Mouse (Mus musculus) midbrain, embryonic 13.5 days (tissue): ENCODE results near the gene Grk4. TPM values are rescaled to one million over a fixed set of nuclear protein-coding genes. Genes with fewer than 3 reads are reported as not detected.
"Not testable (repeated sequence)": the region's sequence is repeated elsewhere in the genome, so short reads cannot be mapped to it uniquely, and the experiment has no call there.

Experiments
- ATAC-seq: fragments of 200-750 bp; cut with Nextera tagmentation; 2 replicates; pipeline ENCODE4 v1.8.0; 2017; ENCODE audit warnings: mild to moderate bottlenecking, moderate TSS enrichment, moderate library complexity
- H3K27ac ChIP-seq: fragments of 300-500 bp; sonication (generic); 2 replicates; pipeline ENCODE4 v1.5.1; 2015; ENCODE audit warnings: inconsistent platforms, mild to moderate bottlenecking, moderate library complexity
- H3K27me3 ChIP-seq: fragments of 300-500 bp; sonication (generic); 2 replicates; pipeline ENCODE4 v1.6.1; 2015; ENCODE audit warnings: mild to moderate bottlenecking, inconsistent platforms
- H3K36me3 ChIP-seq: fragments of 300-500 bp; sonication (generic); 2 replicates; pipeline ENCODE4 v1.6.1; 2015; ENCODE audit warnings: mild to moderate bottlenecking, inconsistent platforms
- H3K4me1 ChIP-seq: fragments of 300-500 bp; sonication (generic); replicated peaks from 2 replicates; pipeline ENCODE4 v1.6.1; 2015; ENCODE audit warnings: inconsistent platforms
- H3K4me2 ChIP-seq: fragments of 300-500 bp; sonication (generic); replicated peaks from 2 replicates; pipeline ENCODE4 v1.6.1; 2015; ENCODE audit warnings: moderate library complexity, mild to moderate bottlenecking, inconsistent platforms
- H3K4me3 ChIP-seq: fragments of 300-500 bp; sonication (generic); replicated peaks from 2 replicates; pipeline ENCODE4 v1.5.1; 2015; ENCODE audit warnings: mild to moderate bottlenecking, inconsistent platforms
- H3K9ac ChIP-seq: fragments of 300-500 bp; sonication (generic); replicated peaks from 2 replicates; pipeline ENCODE4 v1.6.1; 2015; ENCODE audit warnings: mild to moderate bottlenecking, inconsistent platforms
- H3K9me3 ChIP-seq: fragments of 300-500 bp; sonication (generic); 2 replicates; pipeline ENCODE4 v1.6.1; 2016; ENCODE audit warnings: mild to moderate bottlenecking, inconsistent platforms
- WGBS: fragments of 180-500 bp; shearing (Covaris S2); methylation state at CpG from one replicate; pipeline ENCODE4 v1.1.7; 2015; 5-methylcytosine and 5-hydroxymethylcytosine counted together
- polyA plus RNA-seq: library from polyadenylated mRNA; unstranded; fragments of >200 nt; fragmentation: Nextera tagmentation; extraction: Ambion mirVana; gene quantifications from 2 replicates; pipeline ENCODE4 v1.2.1, GENCODE M21; 2015

Grk4 gene
- polyA plus RNA-seq, 1 experiment from 2014 or later = 2.5 TPM

DNA sequence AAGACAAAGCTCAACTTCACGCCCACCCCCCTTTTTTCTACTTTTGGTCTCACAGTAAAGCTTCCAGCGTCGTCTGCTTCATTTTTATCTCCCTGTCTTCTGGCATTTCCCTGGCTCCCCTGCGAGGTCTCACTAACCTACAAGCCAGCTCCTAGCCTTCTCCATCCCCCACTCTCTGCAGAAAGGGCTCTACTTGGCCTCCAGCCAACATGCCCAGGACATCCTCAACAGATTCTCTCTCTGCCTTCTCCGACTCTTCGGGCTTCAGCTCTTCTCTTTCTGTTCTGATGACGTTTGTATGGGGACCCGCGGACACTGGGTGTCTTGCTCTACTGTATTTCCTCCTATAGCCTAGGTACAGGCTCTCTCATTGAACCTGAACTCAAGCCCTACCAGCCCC, 5.3 kb upstream of the Grk4 start:
- Histone ChIP-seq H3K27me3 (no peaks in the 10 kb centered on the region), H3K27ac (no peak overlapping the region), H3K9ac (no peak overlapping the region), H3K9me3 (no peaks in the 10 kb centered on the region), H3K4me2 (no peak overlapping the region), H3K4me3 (no peak overlapping the region), H3K4me1 (peaks cover 13% of the 10 kb centered on the region), H3K36me3 (peaks cover 72% of the 10 kb centered on the region)
- 89% methylated on average over 9 of the region's 9 CpGs for WGBS
- ATAC-seq = no peak

DNA sequence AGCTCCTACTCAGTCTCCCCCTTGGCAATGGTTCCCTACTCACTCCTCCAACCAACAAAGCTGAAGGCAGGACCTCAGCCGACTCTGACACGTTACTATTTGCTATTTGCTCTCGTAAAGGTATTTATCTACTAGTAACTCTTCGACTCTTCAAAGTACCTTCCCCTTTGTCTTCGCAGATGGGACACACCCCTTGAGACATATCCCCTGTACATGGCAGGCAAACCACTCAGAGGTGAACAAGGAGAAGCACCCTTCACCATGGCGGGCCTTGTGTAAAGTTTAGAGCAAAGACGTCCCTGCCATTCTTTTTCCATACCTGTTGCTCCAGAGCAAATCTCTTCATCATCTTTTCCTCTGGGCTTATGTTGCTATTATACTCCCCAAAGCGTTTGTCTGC, 2.6 kb upstream of the Grk4 start:
- Histone ChIP-seq H3K36me3 (peaks cover 45% of the 10 kb centered on the region), H3K4me2 (no peak overlapping the region), H3K9ac (no peak overlapping the region), H3K27me3 (no peaks in the 10 kb centered on the region), H3K4me3 (no peak overlapping the region), H3K9me3 (no peaks in the 10 kb centered on the region), H3K4me1 (peaks cover 20% of the 10 kb centered on the region), H3K27ac (no peak overlapping the region)
- 98% methylated on average over 8 of the region's 8 CpGs for WGBS
- ATAC-seq = no peak

GRCm38 (mm10) chr5:34660591-34661130, 482 bp downstream of the Grk4 start:
- ATAC-seq = no peak
- Histone ChIP-seq H3K36me3 (peaks cover 14% of the 10 kb centered on the region), H3K27ac (peak overlapping the region; percentile 86), H3K4me2 (peak overlapping the region; percentile 65), H3K9ac (peak overlapping the region; percentile 73), H3K4me1 (peaks cover 20% of the 10 kb centered on the region), H3K4me3 (peak overlapping the region; percentile 72), H3K27me3 (no peaks in the 10 kb centered on the region), H3K9me3 (no peaks in the 10 kb centered on the region)
- under 1% methylated on average over 57 of the region's 57 CpGs for WGBS

DNA sequence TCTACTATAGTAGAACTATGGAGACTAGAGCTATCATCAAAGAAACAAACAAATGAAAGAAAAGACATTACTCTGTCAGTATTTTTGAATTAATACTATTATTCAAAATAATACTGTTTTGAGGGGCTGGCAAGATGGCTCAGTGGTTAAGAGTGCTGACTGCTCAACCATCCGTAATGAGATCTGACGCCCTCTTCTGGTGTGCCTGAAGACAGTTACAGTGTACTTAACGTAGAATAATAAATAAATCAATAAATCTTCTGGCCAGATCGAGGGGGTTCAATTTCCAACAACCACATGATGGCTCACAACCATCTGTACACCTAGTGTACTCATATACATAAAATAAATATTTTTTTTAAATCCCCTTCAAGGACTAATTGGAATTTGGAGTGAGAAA, 1.7 kb downstream of the Grk4 start:
- no peak overlapping the region for H3K4me2 ChIP-seq
- ATAC-seq = no peak
- no peak overlapping the region for H3K9ac ChIP-seq
- 85% methylated on average over 4 of the region's 4 CpGs for WGBS
- H3K9me3 ChIP-seq = no peaks in the 10 kb centered on the region
- peaks cover 20% of the 10 kb centered on the region for H3K4me1 ChIP-seq
- no peaks in the 10 kb centered on the region for H3K27me3 ChIP-seq
- H3K27ac ChIP-seq = no peak overlapping the region
- no peak overlapping the region for H3K4me3 ChIP-seq
- 0 out of 2 replicates have a peak, but pooled peaks cover 4% of the 10 kb centered on the region for H3K36me3 ChIP-seq

- H3K4me1 ChIP-seq = peaks cover 18% of the 10 kb centered on the region
- no peak overlapping the region for H3K4me3 ChIP-seq
- no peaks in the 10 kb centered on the region for H3K27me3 ChIP-seq
- H3K27ac ChIP-seq = no peak overlapping the region
- no peak overlapping the region for H3K4me2 ChIP-seq
- H3K9me3 ChIP-seq = no peaks in the 10 kb centered on the region
- H3K9ac ChIP-seq = no peak overlapping the region
- ATAC-seq = no peak
- no peaks in the 10 kb centered on the region for H3K36me3 ChIP-seq
- 94% methylated on average over 2 of the region's 2 CpGs for WGBS
Observed at GRCm38 (mm10) chr5:34663231-34663630, 3.1 kb downstream of the Grk4 start.

DNA sequence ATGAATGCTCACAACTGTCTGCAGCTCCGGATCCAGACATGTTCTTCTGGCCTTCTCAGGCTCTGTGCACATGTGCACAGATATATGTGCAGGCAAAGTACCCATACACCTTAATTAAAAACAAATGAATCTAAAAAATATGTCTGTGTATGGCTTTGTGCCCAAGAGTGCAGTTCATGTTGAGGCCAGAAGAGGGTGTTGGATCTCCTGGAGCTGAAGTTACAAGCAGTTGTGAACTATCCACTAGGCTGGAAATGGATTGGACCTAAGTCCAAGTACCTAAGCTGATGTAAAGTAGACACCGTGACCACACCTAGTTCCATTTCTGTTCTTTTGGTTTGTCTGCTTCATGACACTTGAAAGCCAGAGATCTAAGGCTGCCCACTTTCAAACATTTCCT, 9.3 kb downstream of the Grk4 start:
- H3K4me2 ChIP-seq = no peak overlapping the region
- 72% methylated on average over 2 of the region's 2 CpGs for WGBS
- no peaks in the 10 kb centered on the region for H3K9me3 ChIP-seq
- H3K27ac ChIP-seq = no peak overlapping the region
- no peaks in the 10 kb centered on the region for H3K4me1 ChIP-seq
- 0 out of 2 replicates have a peak, but pooled peaks cover 3% of the 10 kb centered on the region for H3K36me3 ChIP-seq
- H3K4me3 ChIP-seq = no peak overlapping the region
- no peak for ATAC-seq
- no peak overlapping the region for H3K9ac ChIP-seq
- no peaks in the 10 kb centered on the region for H3K27me3 ChIP-seq

GRCm38 (mm10) chr5:34670280-34670679, 10.1 kb downstream of the Grk4 start:
- H3K9me3 ChIP-seq = no peaks in the 10 kb centered on the region
- WGBS = 77% methylated on average over 4 of the region's 4 CpGs
- 0 out of 2 replicates have a peak, but pooled peaks cover 3% of the 10 kb centered on the region for H3K36me3 ChIP-seq
- H3K27me3 ChIP-seq = no peaks in the 10 kb centered on the region
- no peak overlapping the region for H3K9ac ChIP-seq
- no peak for ATAC-seq
- H3K4me3 ChIP-seq = no peak overlapping the region
- no peak overlapping the region for H3K27ac ChIP-seq
- no peak overlapping the region for H3K4me2 ChIP-seq
- no peaks in the 10 kb centered on the region for H3K4me1 ChIP-seq

DNA sequence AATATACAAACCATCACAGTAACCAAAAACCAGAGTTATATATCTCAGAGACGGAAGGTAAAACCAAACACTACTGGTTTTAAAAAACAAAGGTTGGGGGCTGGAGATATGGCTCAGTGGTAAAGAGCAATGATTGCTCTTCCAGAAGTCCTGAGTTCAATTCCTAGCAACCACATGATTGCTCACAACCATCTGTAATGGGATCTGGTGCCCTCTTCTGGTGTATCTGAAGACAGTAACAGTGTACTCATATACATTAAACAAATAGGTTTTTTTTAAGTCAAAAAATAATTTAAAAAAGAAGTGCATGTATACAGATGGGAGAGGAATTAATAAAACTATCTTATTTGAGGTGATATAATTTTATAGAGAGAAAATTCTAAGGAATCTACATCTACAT, 29.7 kb downstream of the Grk4 start:
- H3K9me3 ChIP-seq = no peaks in the 10 kb centered on the region
- WGBS = 97% methylated on average over 1 of the region's 1 CpGs
- no peak for ATAC-seq

DNA sequence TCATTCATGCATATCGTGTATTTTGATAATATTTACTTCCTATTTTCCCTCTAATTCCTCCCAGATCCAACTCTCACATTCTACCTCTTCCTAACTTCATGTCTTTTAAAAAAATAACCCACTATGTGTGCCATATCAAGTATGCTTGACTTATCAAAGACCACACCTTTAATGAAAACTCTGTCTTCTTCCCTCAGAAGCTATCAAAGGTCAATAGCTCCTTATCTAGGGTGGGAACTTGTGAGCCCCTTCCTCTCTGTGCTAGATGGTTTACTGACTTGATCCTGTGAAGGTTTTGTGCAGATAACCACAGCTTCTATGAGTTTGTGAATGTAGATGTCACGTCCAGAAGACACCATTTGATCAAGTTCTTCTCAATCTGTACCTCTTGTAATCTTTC, 32.6 kb downstream of the Grk4 start:
- no peak overlapping the region for H3K4me3 ChIP-seq
- H3K36me3 ChIP-seq = no peaks in the 10 kb centered on the region
- H3K27ac ChIP-seq = no peak overlapping the region
- H3K4me2 ChIP-seq = no peak overlapping the region
- no peak for ATAC-seq
- no peak overlapping the region for H3K9ac ChIP-seq
- no peaks in the 10 kb centered on the region for H3K27me3 ChIP-seq
- WGBS = 70% methylated on average over 2 of the region's 2 CpGs
- no peaks in the 10 kb centered on the region for H3K9me3 ChIP-seq
- no peaks in the 10 kb centered on the region for H3K4me1 ChIP-seq

More for the DNA sequence above, 29.7 kb downstream of the Grk4 start:
- Histone ChIP-seq H3K27ac (no peak overlapping the region), H3K4me3 (no peak overlapping the region), H3K36me3 (no peaks in the 10 kb centered on the region), H3K27me3 (no peaks in the 10 kb centered on the region), H3K4me1 (no peaks in the 10 kb centered on the region), H3K9ac (no peak overlapping the region), H3K4me2 (no peak overlapping the region)

DNA sequence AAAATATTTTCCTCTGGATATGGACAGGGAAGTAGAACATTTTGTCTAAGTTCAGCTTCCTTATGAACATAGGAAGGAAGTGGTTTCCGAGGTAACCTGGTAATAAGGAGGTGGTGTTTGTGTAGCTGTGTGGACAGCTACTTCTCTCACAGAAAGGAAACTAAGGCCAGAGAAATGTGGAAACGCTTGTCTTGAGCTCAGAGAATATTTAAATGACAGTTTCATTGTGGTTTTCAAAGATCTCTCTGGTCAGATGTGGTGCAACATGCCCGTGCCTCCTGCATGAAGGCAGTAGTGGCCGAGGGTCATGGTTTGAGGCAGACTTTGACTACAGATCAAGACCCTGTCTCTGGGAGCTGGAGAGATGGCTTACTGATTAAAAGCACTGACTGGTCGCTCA, 35.3 kb downstream of the Grk4 start:
- H3K36me3 ChIP-seq = no peaks in the 10 kb centered on the region
- no peak overlapping the region for H3K9ac ChIP-seq
- H3K4me2 ChIP-seq = no peak overlapping the region
- whole genome bisulfite sequencing = 80% methylated on average over 5 of the region's 5 CpGs
- no peak for ATAC-seq
- no peaks in the 10 kb centered on the region for H3K4me1 ChIP-seq
- no peaks in the 10 kb centered on the region for H3K9me3 ChIP-seq
- no peak overlapping the region for H3K27ac ChIP-seq
- no peak overlapping the region for H3K4me3 ChIP-seq
- H3K27me3 ChIP-seq = no peaks in the 10 kb centered on the region

DNA sequence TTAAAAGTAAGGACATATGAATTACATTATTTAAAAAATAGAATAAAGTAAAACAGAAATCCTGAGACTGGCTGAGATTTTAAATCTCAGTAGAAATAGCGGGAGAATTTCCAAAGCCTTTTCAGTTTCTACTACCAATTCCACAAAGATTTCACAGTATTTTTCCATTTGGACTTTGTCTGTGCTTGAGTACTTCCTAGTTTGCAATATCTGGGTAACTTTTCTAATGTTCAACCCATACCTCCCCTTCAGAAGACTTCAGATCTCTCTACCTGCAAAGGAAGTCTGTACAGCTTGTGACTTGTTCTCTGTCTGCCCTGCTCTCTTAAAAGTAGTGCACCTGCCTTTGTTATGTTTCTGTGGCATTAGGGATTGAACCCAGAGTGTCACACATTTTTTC, 48.3 kb downstream of the Grk4 start:
- no peaks in the 10 kb centered on the region for H3K36me3 ChIP-seq
- H3K9ac ChIP-seq = no peak overlapping the region
- no peak for ATAC-seq
- H3K27ac ChIP-seq = no peak overlapping the region
- H3K9me3 ChIP-seq = no peaks in the 10 kb centered on the region
- no peak overlapping the region for H3K4me3 ChIP-seq
- no peak overlapping the region for H3K4me2 ChIP-seq
- no peaks in the 10 kb centered on the region for H3K27me3 ChIP-seq
- WGBS = 90% methylated on average over 1 of the region's 1 CpGs
- no peaks in the 10 kb centered on the region for H3K4me1 ChIP-seq

GRCm38 (mm10) chr5:34714371-34714770, 54.2 kb downstream of the Grk4 start:
- not testable (repeated sequence) for H3K36me3 ChIP-seq, H3K4me3 ChIP-seq, H3K27me3 ChIP-seq, H3K9ac ChIP-seq, H3K27ac ChIP-seq, H3K9me3 ChIP-seq, H3K4me1 ChIP-seq, ATAC-seq, H3K4me2 ChIP-seq
- 81% methylated on average over 3 of the region's 3 CpGs for whole genome bisulfite sequencing

DNA sequence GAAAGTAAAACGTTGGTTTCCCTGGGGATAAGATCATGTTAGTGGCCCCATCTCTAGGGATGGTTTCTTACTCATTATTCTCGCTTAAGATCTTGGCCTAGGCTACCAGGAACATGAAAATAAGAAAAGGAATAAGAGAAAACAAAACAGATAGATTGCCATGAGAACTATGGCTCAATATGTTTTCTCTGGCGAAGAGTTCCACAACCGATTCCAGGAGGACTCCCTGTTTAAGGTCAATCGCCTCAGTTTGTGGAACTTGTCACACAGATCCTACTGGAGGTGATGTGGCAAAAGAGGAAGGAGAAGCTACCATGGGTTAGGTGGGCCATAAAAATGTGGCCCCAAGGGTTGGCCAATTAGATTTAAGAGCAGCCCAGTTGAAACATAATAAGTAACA, 54.6 kb downstream of the Grk4 start:
- H3K36me3 ChIP-seq = no peaks in the 10 kb centered on the region
- H3K4me1 ChIP-seq = no peaks in the 10 kb centered on the region
- no peak overlapping the region for H3K27ac ChIP-seq
- WGBS = 89% methylated on average over 5 of the region's 5 CpGs
- no peak overlapping the region for H3K9ac ChIP-seq
- H3K27me3 ChIP-seq = no peaks in the 10 kb centered on the region
- H3K4me3 ChIP-seq = no peak overlapping the region
- ATAC-seq = no peak
- H3K4me2 ChIP-seq = no peak overlapping the region
- no peaks in the 10 kb centered on the region for H3K9me3 ChIP-seq
